14 mouse cellular contexts compared by ENCODE assay signal in genomic region chr14:115270445-115270844, GRCm38 (mm10).
"Had no signal": no experiment of that assay in that cellular context is flagged by ENCODE, and none has a peak within 500 bp of the region (broad histone marks: within the 10 kb centered on the region; RNA-seq: fewer than 3 reads in every experiment).

No protein-coding gene starts in this region.

- H3K4me2 ChIP-seq: kidney, embryonic 15.5 days; limb, embryonic 13.5 days; midbrain, embryonic 12.5 days; neural tube, embryonic 15.5 days had no signal

- H3K27me3 ChIP-seq: kidney, embryonic 15.5 days; limb, embryonic 13.5 days; midbrain, embryonic 12.5 days; neural tube, embryonic 15.5 days had no signal

- H3K36me3 ChIP-seq: kidney, embryonic 15.5 days; limb, embryonic 13.5 days; midbrain, embryonic 12.5 days; neural tube, embryonic 15.5 days had no signal

- H3K9me3 ChIP-seq: kidney, embryonic 15.5 days; limb, embryonic 13.5 days; midbrain, embryonic 12.5 days; neural tube, embryonic 15.5 days had no signal

- H3K4me3 ChIP-seq: kidney, embryonic 15.5 days; layer of hippocampus, adult 2 months; limb, embryonic 13.5 days; midbrain, embryonic 12.5 days; myocyte; neural tube, embryonic 15.5 days had no signal

- H3K9ac ChIP-seq: kidney, embryonic 15.5 days; limb, embryonic 13.5 days; liver, embryonic 14.5 days; midbrain, embryonic 12.5 days; neural tube, embryonic 15.5 days had no signal

- H3K4me1 ChIP-seq: kidney, embryonic 15.5 days; limb, embryonic 13.5 days; midbrain, embryonic 12.5 days; neural tube, embryonic 15.5 days had no signal

- DNase-seq: kidney, adult 2 months; kidney, postnatal 25 days; left cerebral cortex, postnatal 4 days; lung, adult 18-20 months; right cerebral cortex, adult 18-20 months; right cerebral cortex, postnatal 25 days; thymus, postnatal 36 days had no signal

- H3K27ac ChIP-seq: kidney, embryonic 15.5 days; layer of hippocampus, adult 2 months; limb, embryonic 13.5 days; liver, embryonic 14.5 days; midbrain, embryonic 12.5 days; neural tube, embryonic 15.5 days had no signal
